Mouse (Mus musculus) gastrocnemius, postnatal 10 days (tissue): ENCODE measurements around the gene Bmp8b. TPM values are rescaled to one million over a fixed set of nuclear protein-coding genes. Genes with fewer than 3 reads are reported as not detected.

Source experiments
- total RNA-seq, 2 experiments: library from RNA; stranded (reverse); gene quantifications; 2 replicates each; pipeline ENCODE4 v1.2.3; 2021

Bmp8b gene
- total RNA-seq, 2 experiments from 2014 or later, result not detected

Other genes with a start within 250 kb of the Bmp8b start
- gene Cap1, start 219.1 kb upstream of the Bmp8b start, total RNA-seq, result 10 to 100 TPM; 46.1 to 64.2 TPM
- gene Mfsd2a, start 144.0 kb upstream of the Bmp8b start, total RNA-seq, result 1 to 10 TPM in 1 of 2 experiments, under 1 TPM in 1; 0.36 to 1.2 TPM
- 1 to 10 TPM; 4.4 to 5.8 TPM for gene Mycl, start 109.5 kb upstream of the Bmp8b start, total RNA-seq
- gene Trit1, start 88.6 kb upstream of the Bmp8b start, total RNA-seq, result 10 to 100 TPM in 1 of 2 experiments, 1 to 10 TPM in 1; 9.1 to 11.0 TPM
- not detected for gene Oxct2b, start 11.1 kb downstream of the Bmp8b start, total RNA-seq
- 10 to 100 TPM; 23.5 to 24.0 TPM for gene Ppie, start 34.8 kb downstream of the Bmp8b start, total RNA-seq
- under 1 TPM; 0.38 to 0.59 TPM for gene Hpcal4, start 78.1 kb downstream of the Bmp8b start, total RNA-seq
- 10 to 100 TPM in 1 of 2 experiments, 1 to 10 TPM in 1; 9.9 to 10.7 TPM for gene Nt5c1a, start 96.3 kb downstream of the Bmp8b start, total RNA-seq
- gene Heyl, start 128.4 kb downstream of the Bmp8b start, total RNA-seq, result 10 to 100 TPM; 21.2 to 27.4 TPM
- gene Pabpc4, start 157.2 kb downstream of the Bmp8b start, total RNA-seq, result 100 to 1,000 TPM; 279 to 289 TPM
- gene Oxct2a, start 218.5 kb downstream of the Bmp8b start, total RNA-seq, result under 1 TPM in 1 of 2 experiments, not detected in 1; 0.34 TPM
- under 1 TPM in 1 of 2 experiments, not detected in 1; 0.59 TPM for gene Bmp8a, start 238.1 kb downstream of the Bmp8b start, total RNA-seq